Mouse (Mus musculus): ENCODE data around the gene Rpl18a. TPM values are rescaled to one million over a fixed set of nuclear protein-coding genes. Genes with fewer than 3 reads are reported as not detected.

The Rpl18a gene
- polyA plus RNA-seq, 1 experiment from 2014 or later = 2,364 TPM

DNA sequence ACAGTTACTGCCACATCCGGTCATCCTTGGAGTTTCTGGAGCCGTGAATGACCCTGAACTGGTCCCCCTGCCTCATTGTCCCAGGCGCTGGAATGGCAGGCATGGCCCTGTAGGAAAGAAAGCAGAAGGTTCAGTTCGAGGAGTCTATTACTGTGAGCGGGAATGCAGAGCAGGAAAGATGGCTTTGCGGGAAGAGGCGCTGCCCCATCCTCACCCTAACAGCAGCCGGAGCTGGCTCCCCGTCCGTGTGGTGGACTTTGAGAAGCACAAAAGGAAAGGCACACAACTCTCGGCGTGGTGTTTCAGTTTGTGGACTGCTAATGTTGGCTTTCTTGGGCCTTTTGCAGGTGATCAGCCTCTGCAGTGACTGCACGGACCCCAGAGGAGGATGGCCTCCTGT lies 22.8 kb downstream of the Rpl18a start:
- Histone ChIP-seq H3K36me3 (no peaks in the 10 kb centered on the region), H3K9me3 (no peaks in the 10 kb centered on the region), H3K4me2 (replicated peaks) (no peak overlapping the region), H3K4me1 (peaks cover 16% of the 10 kb centered on the region), H3K9ac (no peak overlapping the region), H3K27me3 (replicated peaks) (no peaks in the 10 kb centered on the region), H3K4me3 (no peak overlapping the region), H3K27ac (no peak overlapping the region)
- 91% methylated on average over 13 of the region's 13 CpGs for WGBS
- ATAC-seq (ENCODE audit: low FRiP score, low read depth) = no peak

DNA sequence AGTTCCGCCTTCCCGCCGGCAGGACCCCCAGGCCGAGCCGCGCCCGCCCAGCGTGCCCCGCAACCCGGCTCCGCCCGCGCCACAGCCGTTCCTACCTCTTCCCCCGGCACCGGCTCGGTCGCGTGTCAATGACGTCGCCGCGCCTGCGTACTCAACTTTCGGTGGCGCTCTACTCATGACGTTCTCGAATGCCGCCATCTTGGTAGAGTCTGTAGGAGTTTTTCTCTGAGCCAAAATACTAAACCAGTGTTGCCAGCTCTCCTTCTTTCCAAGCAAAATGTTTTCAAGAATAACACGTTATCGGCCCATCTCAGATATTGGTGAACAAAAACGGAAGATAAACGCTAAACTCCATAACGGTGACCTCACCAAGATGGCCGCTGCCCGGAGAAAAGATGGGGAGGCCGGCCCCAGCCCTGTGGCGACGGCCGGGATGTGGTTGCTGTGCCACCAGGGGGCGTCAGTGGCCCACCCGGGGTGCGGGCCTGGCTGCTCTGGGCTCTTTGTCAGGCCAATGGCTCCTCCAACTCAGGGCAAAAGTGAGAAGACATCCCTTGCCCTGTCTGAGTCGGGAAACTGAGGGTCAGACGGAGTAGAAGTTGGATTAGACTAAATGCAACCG lies 23.7 kb downstream of the Rpl18a start, which contains the start of gene Ccdc124:
Ccdc124 (minus strand) TSS at position 572 of the 622 bp plus-strand sequence.
- peak within 1 kb of the TSS; percentile 79 for H3K9ac ChIP-seq
- H3K4me2 ChIP-seq (replicated peaks) = peak within 1 kb of the TSS; percentile 90
- H3K9me3 ChIP-seq = no peaks in the 10 kb centered on the region
- peak within 1 kb of the TSS; percentile 77 for H3K4me3 ChIP-seq
- peak within 1 kb of the TSS; percentile 27; the same call in 1 of the 2 replicates for H3K27ac ChIP-seq
- H3K36me3 ChIP-seq = no peaks in the 10 kb centered on the region
- under 1% methylated on average over 46 of the region's 46 CpGs for WGBS
- ATAC-seq (ENCODE audit: low FRiP score, low read depth) = peak; percentile 92
- no peaks in the 10 kb centered on the region for H3K27me3 ChIP-seq (replicated peaks)
- H3K4me1 ChIP-seq = peaks cover 26% of the 10 kb centered on the region

DNA sequence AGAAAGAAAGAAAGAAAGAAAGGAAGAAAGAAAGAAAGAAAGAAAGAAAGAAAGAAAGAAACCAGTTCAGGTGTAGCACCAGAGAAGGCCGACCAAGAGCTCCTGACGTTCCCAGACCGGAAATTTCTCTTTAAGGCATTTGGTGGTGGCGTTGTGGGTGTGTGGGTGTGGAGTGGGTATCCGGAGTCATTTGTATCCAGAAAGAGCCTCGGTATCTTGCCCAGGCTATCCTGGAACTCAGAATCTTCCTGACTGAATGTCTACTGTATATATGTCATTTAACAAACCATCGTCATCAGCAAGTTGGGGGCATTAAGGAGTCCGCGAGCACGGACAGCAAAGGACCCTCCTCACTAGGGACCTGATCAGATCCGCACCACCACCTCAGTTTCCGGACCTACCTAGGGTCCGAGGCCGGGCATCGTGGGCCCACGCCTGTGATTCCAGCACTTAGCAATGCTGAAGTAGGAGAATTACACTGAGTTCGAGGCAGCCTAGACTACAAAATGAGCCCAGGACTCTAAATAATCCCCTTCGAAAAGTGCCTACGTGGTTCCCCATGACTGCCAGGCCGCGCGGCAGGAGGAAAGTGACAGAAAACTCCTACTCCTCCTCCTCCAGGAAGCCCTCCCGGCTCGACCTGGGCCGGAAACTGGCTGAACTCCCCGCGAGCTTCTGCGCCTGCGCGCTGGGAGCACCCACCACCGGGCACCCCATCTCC lies 24.4 kb downstream of the Rpl18a start:
- Histone ChIP-seq H3K36me3 (peaks cover 6% of the 10 kb centered on the region), H3K27me3 (replicated peaks) (no peaks in the 10 kb centered on the region), H3K4me3 (peak overlapping the region; percentile 77), H3K9ac (peak overlapping the region; percentile 79), H3K27ac (peak overlapping the region; percentile 27; the same call in 1 of the 2 replicates), H3K4me1 (peaks cover 30% of the 10 kb centered on the region), H3K9me3 (no peaks in the 10 kb centered on the region), H3K4me2 (replicated peaks) (peak overlapping the region; percentile 90)
- 7% methylated on average over 31 of the region's 31 CpGs for WGBS
- no peak for ATAC-seq (ENCODE audit: low FRiP score, low read depth)

DNA sequence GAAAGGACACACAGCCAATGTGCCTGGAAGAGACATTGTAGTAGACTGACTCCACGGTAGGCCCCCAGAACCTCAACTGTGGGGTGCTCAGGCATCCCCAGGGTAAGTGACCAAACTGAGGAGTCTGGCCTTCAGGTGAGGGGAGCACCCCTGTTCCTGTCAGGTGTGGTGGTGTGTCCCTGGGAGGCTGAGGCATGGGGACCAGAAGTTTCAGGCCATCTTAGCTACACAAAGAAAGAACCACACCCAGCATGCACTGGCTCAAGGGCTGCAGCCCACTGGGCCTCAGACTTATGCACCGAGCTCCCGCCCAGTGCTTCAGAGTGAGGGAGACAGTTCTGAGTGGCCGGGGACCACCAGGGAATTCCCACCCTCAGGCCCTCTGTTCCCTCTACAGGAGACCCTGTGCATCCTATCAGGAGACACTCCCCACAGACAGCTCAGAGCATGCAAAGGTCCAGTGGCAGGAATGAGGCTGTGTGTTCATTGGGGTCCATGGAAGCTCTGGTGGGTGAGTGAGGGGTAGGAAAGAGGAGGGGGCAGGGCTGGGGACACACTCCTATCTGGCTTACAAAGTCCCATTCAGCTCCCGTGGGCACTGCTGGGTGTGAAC lies 25.9 kb downstream of the Rpl18a start:
- Histone ChIP-seq H3K4me1 (peaks cover 37% of the 10 kb centered on the region), H3K36me3 (peaks cover 9% of the 10 kb centered on the region), H3K4me2 (replicated peaks) (peak overlapping the region; percentile 5; the same call in 1 of the 2 replicates), H3K9me3 (no peaks in the 10 kb centered on the region), H3K9ac (no peak overlapping the region), H3K27me3 (replicated peaks) (no peaks in the 10 kb centered on the region), H3K27ac (no peak overlapping the region), H3K4me3 (no peak overlapping the region)
- 90% methylated on average over 5 of the region's 5 CpGs for WGBS
- ATAC-seq (ENCODE audit: low FRiP score, low read depth) = no peak

DNA sequence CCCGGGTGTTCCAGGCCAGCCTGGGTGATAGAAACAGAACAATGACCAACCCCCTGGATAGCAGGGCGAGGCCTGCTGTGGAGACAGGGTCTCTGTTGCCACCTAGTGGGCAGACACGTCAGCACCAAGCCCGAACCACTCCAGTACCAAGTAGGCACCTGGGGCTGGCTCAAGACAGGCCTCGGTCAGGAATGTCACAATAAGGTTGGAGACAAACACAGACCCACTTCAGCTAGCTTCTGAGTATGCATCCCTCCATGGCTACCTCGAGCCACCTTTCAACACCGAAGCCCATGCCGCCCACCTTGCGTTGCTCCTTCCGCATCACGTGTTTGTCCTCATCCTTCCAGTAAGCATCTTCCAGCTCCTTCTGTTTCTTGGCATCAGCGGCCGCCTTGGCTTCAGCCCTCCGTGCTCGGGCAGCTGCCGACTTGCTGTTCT lies 27.6 kb downstream of the Rpl18a start:
- Histone ChIP-seq H3K27ac (peak overlapping the region; percentile 46; the same call in 1 of the 2 replicates), H3K36me3 (peaks cover 9% of the 10 kb centered on the region), H3K4me3 (no peak overlapping the region), H3K4me2 (replicated peaks) (peak overlapping the region; percentile 48; the same call in 1 of the 2 replicates), H3K27me3 (replicated peaks) (no peaks in the 10 kb centered on the region), H3K9me3 (no peaks in the 10 kb centered on the region), H3K9ac (0 out of 2 replicates have a peak overlapping the region, but pooled peaks have one; percentile 35), H3K4me1 (peaks cover 47% of the 10 kb centered on the region)
- WGBS = 49% methylated on average over 16 of the region's 16 CpGs
- ATAC-seq (ENCODE audit: low FRiP score, low read depth) = 0 out of 2 replicates have a peak, but pooled peaks have one; percentile 5

DNA sequence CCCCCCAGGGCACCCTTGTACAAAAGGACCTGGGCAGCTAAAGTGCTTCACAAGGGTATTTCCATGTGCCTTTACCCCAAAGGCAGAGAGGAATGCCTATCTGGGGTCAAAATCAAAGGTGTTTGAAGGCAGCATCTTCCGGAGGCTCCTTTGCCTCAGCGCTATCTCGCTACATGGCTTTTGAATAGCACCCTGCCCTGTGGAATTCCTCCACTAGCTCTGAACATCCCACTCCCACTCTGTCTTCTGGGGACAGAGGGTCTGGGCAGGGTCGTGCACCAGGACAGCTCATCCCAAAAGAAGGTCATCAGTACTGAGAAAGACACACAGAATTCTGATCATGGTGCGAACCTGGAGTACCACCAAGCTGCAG lies 28.0 kb downstream of the Rpl18a start:
- WGBS = 45% methylated on average over 5 of the region's 5 CpGs
- H3K27me3 ChIP-seq (replicated peaks) = no peaks in the 10 kb centered on the region
- H3K9ac ChIP-seq = peak overlapping the region; percentile 35; the same call in 1 of the 2 replicates
- H3K27ac ChIP-seq = peak overlapping the region; percentile 46; the same call in 1 of the 2 replicates
- H3K9me3 ChIP-seq = no peaks in the 10 kb centered on the region
- no peak for ATAC-seq (ENCODE audit: low FRiP score, low read depth)
- peaks cover 9% of the 10 kb centered on the region for H3K36me3 ChIP-seq
- peaks cover 51% of the 10 kb centered on the region for H3K4me1 ChIP-seq
- no peak overlapping the region for H3K4me3 ChIP-seq
- H3K4me2 ChIP-seq (replicated peaks) = peak overlapping the region; percentile 48

DNA sequence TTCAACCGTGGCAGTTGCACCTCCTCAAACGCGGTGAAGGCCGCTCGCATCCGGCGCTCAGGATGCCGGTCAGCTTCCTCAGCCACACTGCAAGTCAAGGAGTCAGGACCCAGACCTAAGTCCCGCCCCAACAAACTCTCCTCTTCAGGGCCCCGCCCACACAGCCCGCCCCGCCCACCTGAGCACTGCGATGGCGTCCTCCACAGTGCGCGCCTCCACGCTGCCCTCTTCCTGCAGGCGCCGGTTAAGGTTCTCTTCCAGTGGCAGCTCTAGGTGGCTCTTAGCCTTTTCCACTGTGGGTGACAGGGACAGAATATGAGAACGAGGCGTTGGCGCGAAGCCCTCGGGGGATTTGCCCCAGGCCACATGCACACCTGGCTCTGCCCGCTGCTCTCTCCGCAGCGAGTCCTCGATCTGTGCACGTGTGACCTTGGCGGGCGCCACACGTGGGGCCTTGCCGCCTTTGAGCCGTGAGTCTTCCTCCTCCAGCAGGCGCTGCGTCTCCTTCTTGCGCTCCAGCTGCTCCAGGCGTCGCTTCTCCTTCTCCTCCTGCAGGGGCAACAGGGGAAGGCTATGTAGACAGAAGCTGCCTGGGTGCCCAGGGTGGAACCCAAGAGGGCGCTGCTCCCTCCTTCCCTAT lies 28.5 kb downstream of the Rpl18a start:
- Histone ChIP-seq H3K9me3 (no peaks in the 10 kb centered on the region), H3K27ac (peak overlapping the region; percentile 46; the same call in 1 of the 2 replicates), H3K4me1 (peaks cover 56% of the 10 kb centered on the region), H3K4me3 (no peak overlapping the region), H3K27me3 (replicated peaks) (no peaks in the 10 kb centered on the region), H3K9ac (peak overlapping the region; percentile 35; the same call in 1 of the 2 replicates), H3K36me3 (peaks cover 9% of the 10 kb centered on the region), H3K4me2 (replicated peaks) (peak overlapping the region; percentile 48)
- no peak for ATAC-seq (ENCODE audit: low FRiP score, low read depth)
- WGBS = 17% methylated on average over 40 of the region's 40 CpGs

DNA sequence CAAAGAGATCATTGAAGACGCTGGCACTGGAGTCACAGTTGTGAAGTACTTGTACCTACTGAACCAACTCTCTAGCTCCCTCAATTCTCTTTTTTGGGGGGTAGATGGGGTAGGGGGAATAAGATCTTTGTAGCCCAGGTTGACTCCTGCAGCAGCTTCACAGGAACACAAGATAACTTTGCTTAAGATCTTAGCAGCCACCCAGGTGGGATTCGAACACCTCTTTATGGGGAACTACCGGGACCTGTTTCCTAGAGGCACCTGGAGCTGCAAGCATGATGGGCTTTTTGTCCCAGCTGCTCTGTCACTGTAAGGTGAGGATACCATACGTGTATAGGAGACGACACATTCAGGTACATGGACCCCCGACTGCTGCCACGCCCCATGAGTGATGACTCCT lies 30.6 kb downstream of the Rpl18a start:
- ATAC-seq (ENCODE audit: low FRiP score, low read depth) = no peak
- Histone ChIP-seq H3K9me3 (no peaks in the 10 kb centered on the region), H3K27ac (no peak overlapping the region), H3K36me3 (peaks cover 9% of the 10 kb centered on the region), H3K4me3 (no peak overlapping the region), H3K9ac (no peak overlapping the region), H3K4me1 (peaks cover 63% of the 10 kb centered on the region), H3K4me2 (replicated peaks) (peak overlapping the region; percentile 62), H3K27me3 (replicated peaks) (peaks cover 9% of the 10 kb centered on the region)
- 85% methylated on average over 7 of the region's 7 CpGs for WGBS

DNA sequence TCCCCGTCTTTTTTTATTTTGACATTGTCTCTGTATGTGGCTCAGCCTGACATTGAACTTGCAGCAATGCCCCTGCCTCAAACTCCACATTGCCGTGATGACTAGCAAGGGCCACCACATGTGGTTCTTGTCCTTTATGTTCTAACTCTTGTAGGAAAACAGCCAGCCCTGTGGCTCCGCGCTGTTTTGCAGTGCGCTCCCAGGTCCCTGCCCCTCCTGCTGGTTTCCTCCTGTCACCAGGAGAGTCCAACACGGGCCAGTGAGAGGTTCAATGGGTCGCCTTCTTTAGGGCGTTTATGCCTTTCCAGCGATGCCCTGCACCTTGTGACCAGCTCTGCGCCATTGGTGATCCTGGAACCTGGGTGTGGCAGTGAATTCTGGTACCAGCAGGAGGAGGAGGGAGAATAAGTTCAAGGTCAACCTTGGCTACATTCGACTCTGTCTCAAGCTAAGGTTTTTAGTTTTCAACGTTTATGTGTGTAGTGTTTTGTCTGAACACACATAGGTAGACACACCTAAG lies 31.2 kb downstream of the Rpl18a start:
- peaks cover 9% of the 10 kb centered on the region for H3K36me3 ChIP-seq

DNA sequence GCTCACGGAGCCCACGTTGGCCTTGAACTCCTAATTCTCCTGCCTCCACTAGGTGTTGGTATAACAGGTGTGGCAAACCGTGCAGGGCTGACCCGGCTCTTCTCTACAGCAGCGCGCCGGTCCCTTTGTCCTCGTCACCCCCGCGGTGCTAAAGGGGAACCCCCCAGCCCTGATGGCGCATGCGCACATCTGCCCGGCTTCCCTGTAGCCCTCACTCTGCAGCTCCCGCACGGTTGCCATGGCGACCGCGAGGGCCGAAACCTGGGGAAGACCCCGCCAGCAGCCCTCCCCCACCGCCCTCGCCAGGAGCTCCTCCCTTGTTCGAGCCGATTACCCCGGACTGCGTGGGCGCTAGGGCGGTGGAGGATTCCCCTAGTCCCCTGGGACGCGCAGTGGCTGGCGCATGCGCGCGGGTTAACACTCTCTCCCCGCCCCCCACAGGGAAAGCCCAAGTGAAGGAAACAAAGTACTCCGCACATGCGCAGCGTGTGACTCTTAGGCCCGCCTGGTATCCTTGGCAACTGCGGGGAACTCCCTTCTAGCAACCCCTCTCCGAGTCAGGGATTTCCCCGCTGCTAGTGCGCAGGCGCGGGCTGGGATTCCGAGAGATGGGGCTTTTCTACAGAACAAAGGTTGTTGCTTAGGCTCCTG lies 31.7 kb downstream of the Rpl18a start:
- Histone ChIP-seq H3K27me3 (replicated peaks) (peaks cover 13% of the 10 kb centered on the region), H3K9ac (peak overlapping the region; percentile 65), H3K4me1 (peaks cover 65% of the 10 kb centered on the region), H3K4me3 (peak overlapping the region; percentile 50), H3K4me2 (replicated peaks) (peak overlapping the region; percentile 62), H3K36me3 (peaks cover 9% of the 10 kb centered on the region), H3K9me3 (no peaks in the 10 kb centered on the region), H3K27ac (peak overlapping the region; percentile 89)
- under 1% methylated on average over 46 of the region's 46 CpGs for WGBS
- ATAC-seq (ENCODE audit: low FRiP score, low read depth) = peak; percentile 85

More for the DNA sequence above, 31.2 kb downstream of the Rpl18a start:
- peaks cover 65% of the 10 kb centered on the region for H3K4me1 ChIP-seq
- peak overlapping the region; percentile 45; the same call in 1 of the 2 replicates for H3K9ac ChIP-seq
- ATAC-seq (ENCODE audit: low FRiP score, low read depth) = peak; percentile 7
- 7% methylated on average over 12 of the region's 12 CpGs for WGBS
- H3K9me3 ChIP-seq = no peaks in the 10 kb centered on the region
- peak overlapping the region; percentile 50 for H3K4me3 ChIP-seq
- peaks cover 13% of the 10 kb centered on the region for H3K27me3 ChIP-seq (replicated peaks)
- H3K27ac ChIP-seq = peak overlapping the region; percentile 75
- H3K4me2 ChIP-seq (replicated peaks) = peak overlapping the region; percentile 62

DNA sequence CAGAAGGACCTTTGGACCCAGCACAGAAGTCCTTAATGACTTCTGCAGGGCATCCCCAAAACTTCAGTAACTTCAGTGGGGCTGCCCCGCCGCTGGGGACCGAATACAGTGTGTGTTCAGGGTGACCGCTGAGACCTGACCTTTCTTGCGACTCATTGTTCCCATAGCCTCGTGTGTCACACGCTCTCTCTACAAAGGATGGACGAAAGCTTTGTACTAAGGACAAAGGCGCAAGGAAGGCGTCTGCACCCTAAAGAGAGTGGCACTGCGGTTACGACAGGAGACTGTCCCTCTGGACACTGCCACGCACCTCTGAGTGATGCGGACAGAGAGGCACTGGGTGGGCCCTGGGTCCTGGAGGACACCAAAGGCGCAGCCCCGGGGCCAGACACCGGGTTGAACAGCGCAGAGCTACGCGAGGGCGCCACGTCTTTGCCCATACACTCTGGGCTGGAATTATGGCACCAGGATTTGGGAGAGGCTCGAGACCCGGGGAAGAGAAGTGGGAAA lies 32.4 kb downstream of the Rpl18a start:
- peak; percentile 29 for ATAC-seq (ENCODE audit: low FRiP score, low read depth)
- H3K4me1 ChIP-seq = peaks cover 64% of the 10 kb centered on the region
- peaks cover 9% of the 10 kb centered on the region for H3K36me3 ChIP-seq
- H3K27me3 ChIP-seq (replicated peaks) = peaks cover 13% of the 10 kb centered on the region
- H3K4me2 ChIP-seq (replicated peaks) = peak overlapping the region; percentile 62
- H3K4me3 ChIP-seq = peak overlapping the region; percentile 50
- H3K9ac ChIP-seq = peak overlapping the region; percentile 65
- WGBS = under 1% methylated on average over 24 of the region's 24 CpGs
- no peaks in the 10 kb centered on the region for H3K9me3 ChIP-seq
- peak overlapping the region; percentile 89 for H3K27ac ChIP-seq
